In genomic region chr17:36215586-36215985, GRCm38 (mm10) we compare ENCODE assay signal across 16 mouse cellular contexts. TPM values are rescaled to one million over a fixed set of nuclear protein-coding genes. Genes with fewer than 3 reads are reported as not detected.
DNase-seq lines count a peak whose midpoint lies in the region; ATAC-seq and TF ChIP-seq lines count a peak whose summit lies in the region.
"Had no signal": no experiment of that assay in that cellular context is flagged by ENCODE, and none has a peak within 500 bp of the region (broad histone marks: within the 10 kb centered on the region; RNA-seq: fewer than 3 reads in every experiment).

No protein-coding gene starts in this region.

- H3K27me3 ChIP-seq in heart, embryonic 13.5 days (replicated peaks) = peaks cover 94% of the 10 kb centered on the region
- H3K27me3 ChIP-seq in midbrain, embryonic 10.5 days (ENCODE audit: low read depth, poor library complexity, severe bottlenecking) = peaks cover 91% of the 10 kb centered on the region
- peaks cover 59% of the 10 kb centered on the region for H3K27me3 ChIP-seq in midbrain, embryonic 13.5 days
- peaks cover 32% of the 10 kb centered on the region for H3K27me3 ChIP-seq in hindbrain, postnatal 0 days (ENCODE audit: insufficient read depth, low read length)
- H3K27me3 ChIP-seq in stomach, embryonic 16.5 days (ENCODE audit: control insufficient read depth, insufficient read depth, low read length) = peaks cover 37% of the 10 kb centered on the region

- no peak for DNase-seq in heart, adult 18-20 months
- DNase-seq in midbrain, embryonic 10.5 days (ENCODE audit: low spot score) = no peak
- no peak for DNase-seq in hindbrain, postnatal 0 days (ENCODE audit: low spot score)
- no peak for DNase-seq in cerebellum, adult 11-12 months
- DNase-seq in frontal cortex, postnatal 14 days (ENCODE audit: low spot score in 2 of 2) = no peak
- DNase-seq: cerebellum, adult 9-10 months; gastrocnemius, adult 2 months; layer of hippocampus, adult 9-11 months; left cerebral cortex, postnatal 4 days had no signal

- no peaks in the 10 kb centered on the region for H3K36me3 ChIP-seq in heart, embryonic 13.5 days
- no peaks in the 10 kb centered on the region for H3K36me3 ChIP-seq in midbrain, embryonic 10.5 days
- no peaks in the 10 kb centered on the region for H3K36me3 ChIP-seq in midbrain, embryonic 13.5 days
- no peaks in the 10 kb centered on the region for H3K36me3 ChIP-seq in hindbrain, postnatal 0 days (ENCODE audit: insufficient read depth, low read length)
- H3K36me3 ChIP-seq in stomach, embryonic 16.5 days (ENCODE audit: control insufficient read depth, insufficient read depth, low read length) = no peaks in the 10 kb centered on the region

- peak overlapping the region; percentile 22 for H3K4me3 ChIP-seq in heart, embryonic 13.5 days
- peak overlapping the region; percentile 34 for H3K4me3 ChIP-seq in midbrain, embryonic 10.5 days
- H3K4me3 ChIP-seq in midbrain, embryonic 13.5 days (replicated peaks) = no peak overlapping the region
- H3K4me3 ChIP-seq in hindbrain, postnatal 0 days (ENCODE audit: low read length) = peak overlapping the region; percentile 10
- H3K4me3 ChIP-seq in stomach, embryonic 16.5 days (replicated peaks; ENCODE audit: low read length) = 0 out of 2 replicates have a peak overlapping the region, but pooled peaks have one; percentile 6
- H3K4me3 ChIP-seq: gastrocnemius, adult 2 months had no signal

- no peak overlapping the region for H3K9ac ChIP-seq in heart, embryonic 13.5 days
- H3K9ac ChIP-seq in midbrain, embryonic 13.5 days (replicated peaks) = no peak overlapping the region
- no peak overlapping the region for H3K9ac ChIP-seq in hindbrain, postnatal 0 days (replicated peaks; ENCODE audit: low read length)
- no peak overlapping the region for H3K9ac ChIP-seq in stomach, embryonic 16.5 days (ENCODE audit: low read length)

- WGBS in heart, embryonic 13.5 days = 4% methylated on average over 20 of the region's 20 CpGs
- 4% methylated on average over 20 of the region's 20 CpGs for WGBS in midbrain, embryonic 10.5 days
- 3% methylated on average over 20 of the region's 20 CpGs for WGBS in midbrain, embryonic 13.5 days
- 4% methylated on average over 20 of the region's 20 CpGs for WGBS in hindbrain, postnatal 0 days
- 5% methylated on average over 20 of the region's 20 CpGs for WGBS in stomach, embryonic 16.5 days

- no peaks in the 10 kb centered on the region for H3K9me3 ChIP-seq in heart, embryonic 13.5 days
- no peaks in the 10 kb centered on the region for H3K9me3 ChIP-seq in midbrain, embryonic 10.5 days (replicated peaks)
- no peaks in the 10 kb centered on the region for H3K9me3 ChIP-seq in midbrain, embryonic 13.5 days
- H3K9me3 ChIP-seq in hindbrain, postnatal 0 days (ENCODE audit: low read length) = no peaks in the 10 kb centered on the region
- no peaks in the 10 kb centered on the region for H3K9me3 ChIP-seq in stomach, embryonic 16.5 days (replicated peaks; ENCODE audit: control insufficient read depth, low read length)

- H3K4me1 ChIP-seq in heart, embryonic 13.5 days = peaks cover 5% of the 10 kb centered on the region; the same call in 1 of the 2 replicates
- H3K4me1 ChIP-seq in midbrain, embryonic 10.5 days = peaks cover 8% of the 10 kb centered on the region
- no peaks in the 10 kb centered on the region for H3K4me1 ChIP-seq in midbrain, embryonic 13.5 days (replicated peaks)
- peaks cover 3% of the 10 kb centered on the region; the same call in 1 of the 2 replicates for H3K4me1 ChIP-seq in hindbrain, postnatal 0 days (ENCODE audit: insufficient read depth, low read length)
- H3K4me1 ChIP-seq in stomach, embryonic 16.5 days (ENCODE audit: control insufficient read depth, insufficient read depth, low read length) = no peaks in the 10 kb centered on the region

- no peak for ATAC-seq in heart, embryonic 13.5 days (ENCODE audit: extremely low read depth, insufficient number of reproducible peaks, low FRiP score, low TSS enrichment)
- no peak for ATAC-seq in midbrain, embryonic 13.5 days
- no peak for ATAC-seq in hindbrain, postnatal 0 days
- no peak for ATAC-seq in stomach, embryonic 16.5 days (ENCODE audit: insufficient read depth, low FRiP score)
- ATAC-seq: Patski had no signal

- H3K27ac ChIP-seq in heart, embryonic 13.5 days (replicated peaks) = no peak overlapping the region
- H3K27ac ChIP-seq in midbrain, embryonic 10.5 days (replicated peaks) = no peak overlapping the region
- H3K27ac ChIP-seq in midbrain, embryonic 13.5 days = no peak overlapping the region
- H3K27ac ChIP-seq in hindbrain, postnatal 0 days = no peak overlapping the region
- no peak overlapping the region for H3K27ac ChIP-seq in stomach, embryonic 16.5 days (ENCODE audit: low read length)
- H3K27ac ChIP-seq: gastrocnemius, adult 2 months had no signal

- peak overlapping the region; percentile 41 for H3K4me2 ChIP-seq in heart, embryonic 13.5 days
- H3K4me2 ChIP-seq in midbrain, embryonic 13.5 days (replicated peaks) = no peak overlapping the region
- peak overlapping the region; percentile 18; the same call in 1 of the 2 replicates for H3K4me2 ChIP-seq in hindbrain, postnatal 0 days (ENCODE audit: low read depth, low read length)
- no peak overlapping the region for H3K4me2 ChIP-seq in stomach, embryonic 16.5 days (ENCODE audit: low read depth, low read length)

- no peak for TF ChIP-seq CTCF in hindbrain, postnatal 0 days (IDR thresholded peaks at IDR 0.05; ENCODE audit: low read depth)

RNA-seq across cellular contexts. Expression of gene H2-T3, which starts 25.5 kb away (rescaled TPM):
- polyA plus RNA-seq in heart, embryonic 13.5 days (2015; fragmentation: Nextera tagmentation; extraction: Ambion mirVana) = 0.08 and 0.09 TPM in 2 replicates
- not detected for total RNA-seq in heart, adult 18-20 months (2021)
- not detected in 2 replicates for polyA plus RNA-seq in midbrain, embryonic 10.5 days (2016; fragmentation: Nextera tagmentation; extraction: Ambion mirVana)
- polyA plus RNA-seq in midbrain, embryonic 13.5 days (2015; fragmentation: Nextera tagmentation; extraction: Ambion mirVana) = not detected in 2 replicates
- total RNA-seq in hindbrain, postnatal 0 days (2014; rRNA removed) = not detected in 2 replicates
- polyA plus RNA-seq in hindbrain, postnatal 0 days (2015; fragmentation: Nextera tagmentation; extraction: Ambion mirVana) = not detected in 2 replicates
- polyA plus RNA-seq in stomach, embryonic 16.5 days (2015; fragmentation: Nextera tagmentation; extraction: Ambion mirVana) = 3.4 and 4.0 TPM in 2 replicates
- total RNA-seq: gastrocnemius, adult 2 months; left cerebral cortex, postnatal 4 days had no signal
- polyA plus RNA-seq: kidney, embryonic 16.5 days; Patski; testis, adult 2 months had no signal

RNA-seq across cellular contexts. Expression of gene Rpp21, which starts 42.3 kb away (rescaled TPM):
- 85.0 and 91.8 TPM in 2 replicates for polyA plus RNA-seq in heart, embryonic 13.5 days (2015; fragmentation: Nextera tagmentation; extraction: Ambion mirVana)
- 10 to 100 TPM; 37.9 to 38.8 TPM for total RNA-seq in heart, adult 18-20 months (2021)
- polyA plus RNA-seq in midbrain, embryonic 10.5 days (2016; fragmentation: Nextera tagmentation; extraction: Ambion mirVana) = 94.2 and 94.9 TPM in 2 replicates
- 111 and 115 TPM in 2 replicates for polyA plus RNA-seq in midbrain, embryonic 13.5 days (2015; fragmentation: Nextera tagmentation; extraction: Ambion mirVana)
- total RNA-seq in hindbrain, postnatal 0 days (2014; rRNA removed) = 29.8 and 54.6 TPM in 2 replicates
- polyA plus RNA-seq in hindbrain, postnatal 0 days (2015; fragmentation: Nextera tagmentation; extraction: Ambion mirVana) = 154 and 160 TPM in 2 replicates
- 112 and 116 TPM in 2 replicates for polyA plus RNA-seq in stomach, embryonic 16.5 days (2015; fragmentation: Nextera tagmentation; extraction: Ambion mirVana)

RNA-seq across cellular contexts. Expression of gene Gm8909, which starts 47.2 kb away (rescaled TPM):
- polyA plus RNA-seq in heart, embryonic 13.5 days (2015; fragmentation: Nextera tagmentation; extraction: Ambion mirVana) = 1.3 and 1.9 TPM in 2 replicates
- not detected for total RNA-seq in heart, adult 18-20 months (2021)
- polyA plus RNA-seq in midbrain, embryonic 10.5 days (2016; fragmentation: Nextera tagmentation; extraction: Ambion mirVana) = 0.22 TPM in 1 of 2 replicates, not detected in the other
- not detected in 2 replicates for polyA plus RNA-seq in midbrain, embryonic 13.5 days (2015; fragmentation: Nextera tagmentation; extraction: Ambion mirVana)
- total RNA-seq in hindbrain, postnatal 0 days (2014; rRNA removed) = not detected in 2 replicates
- 0.28 and 0.35 TPM in 2 replicates for polyA plus RNA-seq in hindbrain, postnatal 0 days (2015; fragmentation: Nextera tagmentation; extraction: Ambion mirVana)
- 0.42 and 0.45 TPM in 2 replicates for polyA plus RNA-seq in stomach, embryonic 16.5 days (2015; fragmentation: Nextera tagmentation; extraction: Ambion mirVana)
- total RNA-seq: gastrocnemius, adult 2 months; left cerebral cortex, postnatal 4 days had no signal
- polyA plus RNA-seq: liver, embryonic 16.5 days; Patski had no signal

RNA-seq across cellular contexts. Expression of gene Trim39, which starts 56.5 kb away (rescaled TPM):
- polyA plus RNA-seq in heart, embryonic 13.5 days (2015; fragmentation: Nextera tagmentation; extraction: Ambion mirVana) = 10.4 and 11.7 TPM in 2 replicates
- total RNA-seq in heart, adult 18-20 months (2021) = 1 to 10 TPM; 5.2 to 6.5 TPM
- 21.2 and 23.2 TPM in 2 replicates for polyA plus RNA-seq in midbrain, embryonic 10.5 days (2016; fragmentation: Nextera tagmentation; extraction: Ambion mirVana)
- polyA plus RNA-seq in midbrain, embryonic 13.5 days (2015; fragmentation: Nextera tagmentation; extraction: Ambion mirVana) = 29.3 and 31.1 TPM in 2 replicates
- total RNA-seq in hindbrain, postnatal 0 days (2014; rRNA removed) = 18.5 and 22.9 TPM in 2 replicates
- polyA plus RNA-seq in hindbrain, postnatal 0 days (2015; fragmentation: Nextera tagmentation; extraction: Ambion mirVana) = 13.0 and 13.3 TPM in 2 replicates
- polyA plus RNA-seq in stomach, embryonic 16.5 days (2015; fragmentation: Nextera tagmentation; extraction: Ambion mirVana) = 12.8 and 16.2 TPM in 2 replicates

Comparison
In these comparisons a context has a peak if more than half of its experiments do, and no peak if none do; other contexts are left out.
1. H3K4me2 ChIP-seq: peak in heart, embryonic 13.5 days (single experiment) and hindbrain, postnatal 0 days (single experiment); none in midbrain, embryonic 13.5 days (single experiment) and stomach, embryonic 16.5 days (single experiment).